Mouse (Mus musculus) bone marrow, adult 2 months (tissue): ENCODE measurements around the gene Pglyrp4. TPM values are rescaled to one million over a fixed set of nuclear protein-coding genes. Genes with fewer than 3 reads are reported as not detected.
"Not testable (repeated sequence)": the region's sequence is repeated elsewhere in the genome, so short reads cannot be mapped to it uniquely, and the experiment has no call there.

ENCODE experiments used
- H3K27ac ChIP-seq: fragments of 200-500 bp; 2 replicates; pipeline ENCODE4 v1.5.1; 2012; ENCODE audit warnings: low read depth, mild to moderate bottlenecking, control low read depth, inconsistent platforms, low read length; ENCODE audit not compliant: control insufficient read depth, poor library complexity, insufficient read depth
- H3K4me1 ChIP-seq: fragments of 200-500 bp; 2 replicates; pipeline ENCODE4 v1.6.1; 2011; ENCODE audit warnings: low read length; ENCODE audit not compliant: control insufficient read depth, insufficient read depth
- H3K4me3 ChIP-seq: fragments of 200-500 bp; replicated peaks from 2 replicates; pipeline ENCODE3; 2011; ENCODE audit warnings: mild to moderate bottlenecking, low read depth, low read length, control low read depth; ENCODE audit not compliant: control insufficient read depth
- CTCF ChIP-seq: fragments of 200-500 bp; IDR thresholded peaks from 2 replicates; pipeline ENCODE4 v1.5.1; 2011; ENCODE audit warnings: low read length, control low read depth; ENCODE audit not compliant: control insufficient read depth, insufficient read depth
- POLR2A ChIP-seq: fragments of 200-500 bp; IDR thresholded peaks from 2 replicates; pipeline ENCODE4 v1.6.1; 2011; ENCODE audit warnings: low read depth, mild to moderate bottlenecking, control low read depth, low read length, borderline replicate concordance; ENCODE audit not compliant: control insufficient read depth
- WGBS: fragments of 180-500 bp; shearing (Covaris S2); methylation state at CpG from one replicate; pipeline ENCODE4 v1.1.7; 2018; 5-methylcytosine and 5-hydroxymethylcytosine counted together
- polyA plus RNA-seq: library from polyadenylated mRNA; stranded (reverse); fragments of >200 nt; gene quantifications from 2 replicates; pipeline ENCODE4 v1.2.4, GENCODE M21; 2011; ENCODE audit warnings: low replicate concordance; ENCODE audit not compliant: missing spikeins, insufficient read depth, insufficient read length

The Pglyrp4 gene
- polyA plus RNA-seq, 1 experiment, result not detected

DNA sequence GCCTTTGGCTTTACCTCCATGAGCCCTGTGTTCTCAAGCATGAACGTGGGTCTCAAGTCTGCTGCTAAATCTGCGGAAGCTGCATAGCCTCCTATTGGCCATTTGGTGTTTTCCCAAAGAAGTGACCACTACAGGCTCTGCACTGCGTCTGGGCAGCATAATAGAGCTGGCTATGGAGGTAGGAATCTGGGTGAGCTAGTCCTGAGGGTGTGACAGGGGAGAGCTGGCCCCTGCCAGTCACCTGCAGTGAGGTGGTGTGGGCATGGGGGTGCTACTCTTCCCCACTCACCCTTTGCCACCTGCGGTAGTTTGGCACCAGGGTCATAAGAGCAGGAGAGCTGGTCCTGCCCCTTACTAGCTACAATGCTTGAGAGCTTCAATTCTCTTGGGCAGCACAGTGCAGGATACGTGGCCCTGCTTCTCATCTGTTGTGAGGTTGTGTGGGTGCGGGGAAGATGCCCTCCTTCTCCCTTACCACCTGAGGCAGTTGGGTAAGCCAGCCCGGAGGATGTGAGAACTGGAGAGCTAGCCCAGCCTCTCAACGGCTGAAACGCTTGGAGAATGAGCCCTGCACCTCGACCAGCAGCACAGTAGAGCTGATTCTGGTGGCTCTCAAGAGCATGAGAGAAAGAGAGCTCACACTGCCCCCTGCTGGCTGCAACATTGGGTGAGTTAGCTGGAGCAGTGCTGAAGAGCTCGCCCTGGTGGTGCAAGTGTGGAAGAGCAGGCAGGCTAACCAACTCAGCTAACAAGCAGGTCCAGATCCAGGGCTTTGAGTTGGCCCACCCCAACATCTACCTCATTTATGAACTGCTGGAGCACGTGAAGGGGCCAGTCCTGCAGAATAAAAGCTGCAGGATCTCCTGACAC is 16.9 kb upstream of the Pglyrp4 start:
- H3K4me3 ChIP-seq, result no peak overlapping the region
- WGBS, result 36% methylated on average over 12 of the region's 12 CpGs
- H3K4me1 ChIP-seq, result peaks cover 3% of the 10 kb centered on the region; the same call in 1 of the 2 replicates
- TF ChIP-seq CTCF (peak; percentile 99), POLR2A (no peak)
- H3K27ac ChIP-seq, result peak overlapping the region; percentile 5; the same call in 1 of the 2 replicates

DNA sequence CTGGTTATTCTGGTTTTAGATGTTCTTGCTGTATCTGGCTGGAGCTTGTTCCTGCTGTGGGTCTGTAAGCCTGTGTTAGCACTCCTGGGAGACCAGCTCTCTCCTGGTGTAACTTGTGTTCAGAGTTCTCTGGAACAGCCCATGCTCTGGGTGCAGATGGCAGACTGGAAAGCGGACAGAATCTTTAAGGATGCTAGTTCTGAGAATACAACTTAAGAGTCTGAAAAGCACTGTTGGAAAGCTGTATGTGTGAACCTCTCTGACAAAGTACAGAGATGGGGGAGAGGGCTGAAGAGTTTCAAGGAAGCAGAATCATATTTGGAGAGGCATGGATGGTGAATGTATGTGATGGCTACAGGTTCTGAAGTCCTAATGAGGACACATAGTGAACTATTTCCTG is 23.0 kb downstream of the Pglyrp4 start:
- WGBS, result 87% methylated on average over 1 of the region's 1 CpGs
- no peak overlapping the region for H3K27ac ChIP-seq
- no peak overlapping the region for H3K4me3 ChIP-seq
- H3K4me1 ChIP-seq, result no peaks in the 10 kb centered on the region
- TF ChIP-seq POLR2A (no peak), CTCF (no peak)

DNA sequence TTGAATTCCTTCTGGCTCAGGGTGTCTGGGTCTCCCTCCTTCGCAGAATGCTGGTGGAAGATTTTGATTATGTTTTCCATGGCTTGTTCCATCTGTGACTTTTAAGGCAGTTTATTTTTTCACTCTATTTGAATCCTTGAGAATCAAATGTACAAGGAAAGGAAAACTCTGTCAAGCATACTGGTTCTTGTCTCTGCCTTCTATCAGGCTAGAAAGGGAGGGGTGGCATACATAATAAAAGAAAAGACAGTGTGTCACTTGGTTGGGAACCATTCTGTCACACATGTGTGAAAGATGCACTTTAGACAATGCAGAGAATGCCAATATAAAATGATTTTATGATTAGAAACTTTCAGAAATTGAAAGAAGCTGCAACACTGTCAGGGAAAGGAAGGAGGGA is 51.1 kb downstream of the Pglyrp4 start, which contains the start of gene Gm5849:
Gm5849 (minus strand) TSS at position 101 of the 400 bp plus-strand sequence.
- not testable (repeated sequence) for H3K4me1 ChIP-seq, H3K4me3 ChIP-seq, H3K27ac ChIP-seq
- 84% methylated on average over 1 of the region's 1 CpGs for WGBS

Other genes with a start within 250 kb of the Pglyrp4 start
- 14.8 and 22.4 TPM in 2 replicates for gene Snapin, start 235.9 kb upstream of the Pglyrp4 start, polyA plus RNA-seq
- 74.1 and 92.0 TPM in 2 replicates for gene Chtop, start 217.4 kb upstream of the Pglyrp4 start, polyA plus RNA-seq
- gene S100a1, start 212.5 kb upstream of the Pglyrp4 start, polyA plus RNA-seq, result 33.5 and 34.4 TPM in 2 replicates
- 60.0 and 93.3 TPM in 2 replicates for gene S100a13, start 212.5 kb upstream of the Pglyrp4 start, polyA plus RNA-seq
- gene S100a14, start 200.1 kb upstream of the Pglyrp4 start, polyA plus RNA-seq, result not detected in 2 replicates
- 10.9 and 17.1 TPM in 2 replicates for gene S100a16, start 189.7 kb upstream of the Pglyrp4 start, polyA plus RNA-seq
- gene S100a3, start 166.3 kb upstream of the Pglyrp4 start, polyA plus RNA-seq, result not detected in 2 replicates
- gene S100a2, start 136.7 kb upstream of the Pglyrp4 start, polyA plus RNA-seq, result not detected in 2 replicates
- not detected in 2 replicates for gene Gm42674, start 125.0 kb upstream of the Pglyrp4 start, polyA plus RNA-seq
- gene S100a4, start 123.1 kb upstream of the Pglyrp4 start, polyA plus RNA-seq, result 71.4 and 238 TPM in 2 replicates
- gene S100a5, start 118.4 kb upstream of the Pglyrp4 start, polyA plus RNA-seq, result not detected in 2 replicates
- gene S100a6, start 114.0 kb upstream of the Pglyrp4 start, polyA plus RNA-seq, result 391 and 969 TPM in 2 replicates
- gene S100a7a, start 72.9 kb upstream of the Pglyrp4 start, polyA plus RNA-seq, result 1.0 TPM in 1 of 2 replicates, not detected in the other
- gene S100a8, start 57.9 kb upstream of the Pglyrp4 start, polyA plus RNA-seq, result 4,508 and 18,334 TPM in 2 replicates
- gene S100a9, start 31.2 kb upstream of the Pglyrp4 start, polyA plus RNA-seq, result 8,678 and 25,400 TPM in 2 replicates
- gene Gm5849, start 51.0 kb downstream of the Pglyrp4 start, polyA plus RNA-seq, result not detected in 2 replicates